Mouse (Mus musculus): ENCODE results near the gene Ggt5.

The Ggt5 gene

DNA sequence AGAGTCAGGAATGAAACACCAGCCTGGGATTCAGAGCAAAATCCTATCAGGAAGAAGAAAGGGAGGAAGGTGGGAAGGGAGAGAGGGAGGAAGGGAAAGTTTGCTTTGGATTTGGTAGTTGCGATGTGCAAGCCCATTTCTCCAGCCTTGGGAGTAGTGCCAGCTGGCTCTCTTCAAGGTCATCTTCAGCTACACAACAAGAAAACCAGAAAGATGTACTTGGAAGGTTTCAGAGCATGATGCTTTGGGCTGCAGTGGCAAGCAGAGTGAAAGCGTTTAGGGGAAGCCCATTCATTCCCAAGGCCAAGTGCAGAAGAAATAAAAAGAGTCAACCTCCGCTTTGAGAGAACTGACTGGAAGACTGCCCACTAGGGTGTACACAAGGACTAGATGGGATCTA, 38.4 kb downstream of the Ggt5 start:
- no peak for DNase-seq

DNA sequence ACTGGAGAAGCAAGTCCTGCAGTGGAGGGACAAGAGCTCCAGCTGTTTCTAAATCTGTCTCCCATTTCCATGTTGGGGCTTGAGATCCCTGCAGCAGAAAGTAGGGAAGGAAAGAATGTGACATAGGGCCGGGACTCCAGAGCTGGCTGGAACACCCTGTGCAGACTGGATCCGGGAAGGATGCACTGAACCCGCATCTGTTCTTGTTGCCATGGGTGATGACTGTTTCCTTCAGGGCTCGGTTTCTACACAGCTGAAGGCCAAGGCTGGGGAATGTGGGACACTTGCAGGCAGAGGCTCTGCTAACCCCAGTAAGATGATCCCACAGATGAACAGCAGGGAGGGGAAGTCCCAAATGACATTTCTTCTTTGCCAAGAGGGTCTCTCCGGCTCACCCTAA, 43.5 kb downstream of the Ggt5 start:
- DNase-seq: no peak

DNA sequence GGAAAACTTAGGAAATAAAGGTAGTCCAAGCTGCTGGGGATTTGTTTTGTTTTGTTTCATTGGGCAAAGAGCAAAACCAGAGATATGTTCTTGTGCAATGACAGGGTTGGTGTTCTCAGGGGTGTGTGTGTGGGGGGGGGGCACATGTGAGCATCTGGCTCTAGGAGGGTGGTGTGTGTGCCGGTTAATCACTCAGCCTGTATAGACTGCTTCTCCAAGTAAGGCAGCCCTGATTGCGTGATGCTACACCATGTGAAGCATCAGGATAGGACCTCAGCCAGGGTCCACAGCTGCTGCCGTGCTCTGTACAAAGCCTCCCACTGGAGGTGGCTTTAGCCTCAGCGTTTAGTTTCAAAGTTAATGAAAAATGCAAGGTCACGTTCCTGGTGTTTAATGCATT, 43.9 kb downstream of the Ggt5 start:
- no peak for DNase-seq

DNA sequence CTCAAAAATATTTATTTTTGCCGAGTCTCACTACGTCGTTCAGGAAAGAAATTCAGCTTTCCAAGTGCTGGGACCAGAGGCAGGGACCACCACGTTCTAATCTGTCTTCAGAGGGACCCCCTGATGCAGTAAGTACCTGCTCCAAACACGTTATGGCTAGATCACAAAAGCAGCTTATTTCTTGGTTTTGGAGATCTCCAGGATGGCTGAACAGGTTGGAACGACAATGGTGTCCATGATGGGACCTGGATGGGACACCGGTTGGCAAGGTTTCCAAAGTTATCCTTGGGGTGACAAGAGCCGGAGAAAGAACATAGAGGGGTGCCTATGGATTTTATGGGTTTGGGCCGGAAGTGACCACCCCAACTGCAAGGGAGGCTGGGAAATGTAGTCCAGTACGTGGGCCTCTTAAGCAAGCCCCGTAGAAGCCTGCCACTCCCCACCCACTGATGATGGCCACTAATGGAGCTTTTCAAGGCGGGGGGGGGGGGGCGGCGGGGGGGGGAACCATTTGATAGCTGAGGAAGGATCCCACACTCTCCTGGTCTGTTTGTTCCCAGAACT, 44.5 kb downstream of the Ggt5 start:
- DNase-seq: no peak

DNA sequence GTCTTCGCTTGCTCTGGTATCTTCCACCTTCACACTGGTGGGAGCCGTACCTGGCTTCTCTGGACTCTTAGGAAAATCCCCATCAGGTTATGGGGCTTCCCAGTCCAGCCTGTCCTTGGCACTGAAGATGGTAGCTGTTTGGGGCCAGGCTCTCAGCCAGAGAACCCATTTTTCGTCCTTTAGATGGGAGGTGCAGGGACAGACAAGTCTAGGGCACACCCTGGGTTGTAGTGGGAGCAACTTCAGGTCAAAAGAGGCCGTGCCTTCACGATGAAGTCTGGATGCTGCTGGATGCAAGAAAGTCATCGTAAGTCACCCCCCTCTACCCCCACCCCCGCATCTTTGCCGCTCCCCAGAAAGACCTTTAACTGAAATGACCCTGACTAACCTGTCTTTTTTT, 45.5 kb downstream of the Ggt5 start:
- DNase-seq: no peak

DNA sequence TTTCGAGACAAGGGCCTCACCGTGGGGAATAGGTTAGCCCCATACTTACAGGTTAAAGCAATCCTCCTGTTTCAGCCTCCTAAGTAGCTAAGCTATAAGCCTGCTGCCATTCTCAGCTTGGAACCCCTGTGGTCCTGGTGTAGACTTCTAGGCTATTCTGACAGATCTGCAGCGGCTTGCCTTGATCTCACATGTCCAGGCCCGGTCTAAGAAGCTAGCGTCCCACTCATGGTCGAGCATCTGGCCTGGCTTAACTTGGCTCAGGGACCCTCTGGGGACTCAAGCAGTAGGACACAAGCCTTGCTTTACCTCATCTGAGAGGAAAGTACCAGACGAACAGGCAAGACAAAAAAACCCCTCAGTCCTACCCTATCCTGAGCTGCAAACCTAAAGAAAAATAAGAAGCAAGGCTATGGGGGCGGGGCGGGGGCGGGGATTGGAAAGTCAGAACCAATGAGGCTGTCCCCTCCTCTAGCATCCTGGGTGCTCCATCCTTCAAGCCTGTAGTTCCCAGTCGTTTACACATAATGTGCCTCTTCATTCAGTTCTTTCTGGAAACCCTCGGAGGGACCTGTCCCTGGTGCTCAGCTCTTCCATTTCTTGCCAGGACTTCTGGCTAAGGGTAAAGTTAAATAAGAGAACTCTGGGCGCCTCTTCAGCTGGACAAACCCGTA, 46.0 kb downstream of the Ggt5 start:
- DNase-seq: no peak

DNA sequence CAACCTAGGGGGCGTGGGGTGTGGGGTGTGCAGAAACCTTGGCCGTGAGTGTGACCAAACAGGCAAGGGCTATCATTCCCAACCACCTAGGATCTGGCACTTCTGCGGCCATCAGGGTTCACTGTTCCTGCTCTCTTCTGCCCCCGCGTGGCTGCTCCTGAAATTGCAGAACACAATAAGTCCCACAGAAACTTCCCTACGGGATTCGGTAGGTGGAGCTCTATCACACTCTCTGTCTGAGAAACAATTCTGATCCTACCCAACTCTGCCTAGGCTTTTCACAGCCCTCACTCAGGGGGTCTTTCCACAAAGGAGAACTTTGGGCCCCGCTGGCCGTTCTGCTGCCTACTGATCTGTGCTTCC, 46.5 kb downstream of the Ggt5 start:
- peak; percentile 95 to 97 for DNase-seq

DNA sequence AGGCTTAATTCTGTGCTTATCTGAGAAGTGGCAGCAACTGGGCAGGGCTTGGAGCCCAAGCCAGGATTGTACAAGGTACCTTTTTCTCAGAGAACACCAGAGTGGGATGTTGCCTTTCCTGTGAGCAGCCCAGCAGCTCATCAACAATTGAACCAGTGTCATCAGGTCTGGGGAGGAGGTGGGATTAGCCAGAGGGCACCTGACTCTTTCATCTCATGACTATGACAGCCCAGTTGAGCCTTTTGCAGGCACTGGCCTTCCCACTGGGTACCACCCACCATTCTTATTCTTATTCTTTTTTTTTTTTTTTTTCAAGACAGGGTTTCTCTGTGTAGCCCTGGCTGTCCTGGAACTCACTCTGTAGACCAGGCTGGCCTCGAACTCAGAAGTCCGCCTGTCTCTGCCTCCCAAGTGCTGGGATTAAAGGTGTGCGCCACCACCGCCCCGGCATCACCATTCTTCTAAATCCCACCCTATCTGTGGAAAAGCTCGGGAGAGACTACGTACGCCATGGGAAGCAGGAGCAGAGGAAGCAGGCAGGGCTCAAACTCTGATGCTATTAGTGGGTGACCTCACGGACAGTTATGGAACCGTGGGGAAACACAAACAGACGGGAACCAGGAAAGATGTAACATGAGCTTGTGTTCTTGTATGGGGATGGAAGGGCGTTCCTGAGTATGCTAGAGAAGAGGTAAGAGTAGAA, 47.1 kb downstream of the Ggt5 start:
- no peak for DNase-seq

DNA sequence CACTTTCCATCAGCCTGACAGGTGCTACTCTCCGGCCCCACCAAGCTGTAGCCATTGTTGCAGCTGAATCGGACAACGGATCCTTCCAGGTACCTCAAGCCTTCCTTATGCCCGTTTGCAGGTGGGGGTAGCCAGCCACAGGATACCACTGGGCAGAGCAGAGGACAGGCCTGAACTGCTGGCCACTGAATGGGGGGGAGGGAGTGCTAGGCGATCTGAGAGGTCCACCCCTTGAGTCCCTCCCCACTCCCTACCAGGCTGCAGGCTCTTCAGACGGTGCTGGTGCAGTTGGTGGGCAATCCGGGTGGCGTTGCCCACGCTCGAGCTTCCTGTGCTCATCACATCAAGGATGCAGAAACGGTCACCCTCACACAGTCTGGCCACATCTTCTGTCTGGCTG, 48.6 kb downstream of the Ggt5 start:
- no peak for DNase-seq

DNA sequence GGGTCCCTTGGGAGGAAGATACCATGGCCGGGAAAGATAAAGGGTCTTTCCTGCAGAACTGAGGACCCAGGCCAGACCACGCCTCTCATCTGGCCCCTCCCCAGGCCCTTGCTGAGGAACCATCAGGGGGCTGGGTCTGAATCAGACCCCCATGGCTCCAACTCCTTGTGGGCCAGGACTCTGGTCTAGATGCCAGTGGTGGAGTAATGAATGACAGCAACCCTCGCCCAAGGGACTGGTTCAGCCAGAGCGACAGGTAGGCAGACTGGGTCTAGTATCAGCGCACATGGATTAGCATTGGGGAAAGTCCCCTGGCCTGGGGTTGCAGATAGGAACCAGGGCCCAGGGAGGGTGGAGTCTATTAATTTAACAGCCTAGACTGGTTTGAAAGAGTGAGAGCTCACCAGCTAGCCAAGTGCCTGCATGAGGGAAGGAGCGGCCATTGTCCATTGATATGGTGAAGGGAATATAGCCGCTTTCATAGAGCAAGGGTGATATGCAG, 52.6 kb downstream of the Ggt5 start:
- peak; percentile 17 to 20 for DNase-seq

DNA sequence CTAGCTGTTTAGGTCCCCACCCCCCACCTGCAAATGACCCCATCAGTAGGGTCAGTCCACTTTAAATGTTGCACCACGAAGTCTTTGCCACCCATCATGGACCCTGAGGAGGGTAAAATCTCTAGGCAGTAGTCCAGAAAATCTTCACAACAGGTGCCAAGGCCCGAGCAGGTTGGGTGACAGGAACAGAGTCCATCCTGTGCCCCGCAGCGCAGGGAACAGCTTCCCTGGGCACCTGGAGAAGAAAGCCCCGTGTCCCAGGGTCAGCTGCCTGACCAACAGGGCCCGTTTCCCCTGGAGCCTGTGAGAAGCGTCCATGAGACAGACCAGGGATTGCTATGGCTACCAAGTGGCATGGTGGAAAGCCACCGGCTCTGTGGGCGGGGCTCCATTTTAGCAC, 53.3 kb downstream of the Ggt5 start:
- peak; percentile 27 for DNase-seq

DNA sequence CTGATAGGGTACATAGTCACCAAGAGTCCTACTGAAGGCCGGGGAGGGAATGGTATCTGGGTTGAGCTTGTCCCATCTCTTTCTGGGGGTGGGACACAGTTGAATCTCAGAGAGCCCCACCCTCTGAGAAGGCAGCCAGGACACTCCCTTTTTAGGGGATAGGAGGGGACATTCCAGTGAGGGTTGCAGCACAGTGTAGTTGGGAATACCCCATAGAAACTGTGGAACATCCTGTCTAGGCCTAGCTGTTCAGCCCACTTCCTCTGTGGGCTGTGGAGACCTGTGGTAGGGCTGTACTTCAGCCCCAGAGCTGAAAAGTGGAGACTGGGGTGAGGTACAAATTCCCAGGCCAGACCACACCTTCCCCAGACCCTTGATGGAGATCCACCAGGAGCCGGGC, 53.8 kb downstream of the Ggt5 start:
- DNase-seq: no peak

DNA sequence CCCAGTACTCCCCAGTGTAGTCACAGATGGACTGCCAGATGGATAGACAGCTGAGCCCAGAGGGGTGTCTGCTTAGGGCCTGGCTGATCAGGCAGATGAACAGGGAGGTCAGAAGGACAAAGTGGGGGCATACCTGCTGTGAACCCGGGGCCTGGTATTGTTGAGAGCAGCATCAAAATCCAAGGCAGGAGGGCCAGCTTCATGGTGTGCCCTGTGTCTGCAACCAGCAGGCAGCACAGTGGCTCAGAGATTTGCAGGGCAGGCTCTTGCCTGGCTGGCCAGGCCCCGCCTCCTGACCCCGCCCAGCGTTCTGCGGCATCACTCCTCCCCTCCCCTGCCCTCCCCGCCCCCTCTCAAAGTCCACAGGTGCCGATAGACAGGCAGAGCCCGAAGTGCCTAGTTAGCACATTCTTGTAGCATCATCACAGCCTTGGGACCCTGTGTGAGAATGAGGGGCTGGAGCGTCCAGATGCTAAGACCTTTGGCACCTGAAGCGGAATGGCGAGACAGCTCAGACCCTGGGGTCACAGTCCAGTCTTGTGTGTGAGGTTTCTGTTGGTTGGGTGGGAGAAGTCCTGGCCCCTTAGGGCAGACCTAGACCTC, 54.7 kb downstream of the Ggt5 start, which contains the start of gene Susd2:
Susd2 (minus strand) TSS at position 268 of the 603 bp plus-strand sequence.
- peak; percentile 92 to 93 for DNase-seq

DNA sequence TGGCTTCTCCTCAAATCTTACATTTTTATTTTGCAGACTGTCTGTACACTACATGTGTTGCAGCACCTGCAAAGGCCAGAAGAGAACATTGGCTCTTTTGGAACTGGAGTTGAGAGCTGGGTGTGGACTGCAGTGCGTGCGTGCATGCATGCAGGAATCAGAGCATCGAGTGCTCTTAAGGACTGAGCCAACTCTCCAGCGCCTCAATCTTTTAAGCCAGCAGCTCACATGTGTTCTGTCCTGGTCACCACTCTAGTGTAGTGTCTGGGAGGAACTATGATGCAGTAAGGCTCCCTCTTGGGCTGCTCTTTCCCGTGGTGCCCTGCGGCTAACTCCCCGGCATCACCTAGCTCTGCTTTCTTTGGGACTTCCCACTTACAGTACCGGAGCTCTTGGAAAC, 56.5 kb downstream of the Ggt5 start:
- peak; percentile 10 to 20 for DNase-seq

DNA sequence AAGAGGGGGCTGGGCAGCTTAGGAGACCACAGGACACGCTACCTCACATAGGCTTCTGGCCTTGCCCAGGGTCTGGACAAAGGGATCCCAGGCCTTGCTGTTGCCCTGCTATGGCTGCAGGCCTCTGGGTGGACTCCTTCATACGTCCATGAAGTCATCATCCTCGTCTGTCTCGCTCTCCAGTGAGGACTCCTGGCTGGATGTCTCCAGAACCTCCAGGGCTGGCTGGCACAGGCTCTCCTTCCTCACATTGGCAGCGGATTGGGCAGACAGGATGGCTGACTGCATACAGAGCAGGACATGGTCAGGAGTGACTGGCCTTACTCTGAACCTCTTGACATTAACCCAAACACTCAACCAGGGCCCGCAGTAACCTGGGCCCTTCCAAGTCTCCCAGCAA, 57.3 kb downstream of the Ggt5 start:
- DNase-seq: peak; percentile 54 to 65

DNA sequence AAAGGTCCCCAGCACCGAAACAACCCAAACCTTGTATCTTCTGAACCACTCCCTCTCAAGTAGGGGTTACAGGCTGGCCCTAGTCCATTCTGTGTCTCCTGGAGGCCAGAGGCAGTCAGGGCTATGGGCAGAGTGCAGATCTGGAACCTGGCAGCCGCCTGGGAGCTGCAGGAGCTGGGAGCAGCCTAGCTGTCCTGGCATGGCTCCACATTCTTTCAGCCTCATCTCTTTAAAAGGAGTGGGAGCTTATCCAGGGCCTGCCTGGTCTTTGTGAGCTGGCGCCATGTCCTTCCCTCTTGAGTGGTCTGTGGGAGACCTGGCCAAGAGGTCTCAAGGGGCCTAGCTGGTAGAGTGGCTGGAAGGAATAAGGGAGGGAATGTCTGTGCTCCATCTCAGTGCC, 58.2 kb downstream of the Ggt5 start:
- peak; percentile 69 to 77 for DNase-seq

DNA sequence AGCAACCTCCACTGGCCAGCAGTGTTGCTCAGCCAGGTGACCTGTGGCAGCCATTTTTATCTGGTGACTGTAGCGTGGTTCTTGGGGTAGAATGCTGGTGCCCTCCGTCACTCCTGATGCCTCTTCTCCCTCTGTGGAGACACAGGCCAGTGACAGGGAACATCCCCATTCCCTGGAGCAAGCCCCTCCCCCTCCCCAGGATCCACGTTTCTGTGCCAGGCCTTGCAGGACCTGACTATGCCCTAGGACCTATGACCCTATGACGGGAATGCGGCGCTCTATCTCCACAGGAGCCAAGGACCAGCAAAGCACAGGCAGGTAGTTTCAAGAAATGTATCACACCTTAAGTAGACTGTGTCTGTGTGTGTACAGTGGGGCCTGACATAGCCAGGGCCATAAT, 59.0 kb downstream of the Ggt5 start:
- DNase-seq: peak in 1 of 2 experiments; percentile 26

DNA sequence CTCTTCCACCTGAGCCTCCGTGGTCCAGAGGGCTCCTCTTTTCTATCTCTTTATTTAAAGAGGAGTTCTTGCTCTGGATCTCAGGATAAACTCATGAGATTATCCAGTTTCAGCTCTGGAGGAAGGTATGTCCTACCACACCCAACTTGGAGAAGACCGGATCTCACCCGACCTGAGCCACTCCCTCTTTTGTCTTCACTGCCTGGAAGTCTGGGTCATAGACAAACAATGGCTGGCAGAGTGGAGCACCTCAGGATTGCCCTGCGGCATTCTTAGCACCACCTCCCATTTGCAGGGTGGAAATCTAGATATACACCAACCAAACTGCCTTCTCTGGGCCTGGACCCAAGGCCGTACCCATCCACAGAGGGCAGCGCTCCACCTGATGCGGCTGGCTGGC, 59.9 kb downstream of the Ggt5 start:
- peak in 1 of 2 experiments; percentile 13 for DNase-seq

DNA sequence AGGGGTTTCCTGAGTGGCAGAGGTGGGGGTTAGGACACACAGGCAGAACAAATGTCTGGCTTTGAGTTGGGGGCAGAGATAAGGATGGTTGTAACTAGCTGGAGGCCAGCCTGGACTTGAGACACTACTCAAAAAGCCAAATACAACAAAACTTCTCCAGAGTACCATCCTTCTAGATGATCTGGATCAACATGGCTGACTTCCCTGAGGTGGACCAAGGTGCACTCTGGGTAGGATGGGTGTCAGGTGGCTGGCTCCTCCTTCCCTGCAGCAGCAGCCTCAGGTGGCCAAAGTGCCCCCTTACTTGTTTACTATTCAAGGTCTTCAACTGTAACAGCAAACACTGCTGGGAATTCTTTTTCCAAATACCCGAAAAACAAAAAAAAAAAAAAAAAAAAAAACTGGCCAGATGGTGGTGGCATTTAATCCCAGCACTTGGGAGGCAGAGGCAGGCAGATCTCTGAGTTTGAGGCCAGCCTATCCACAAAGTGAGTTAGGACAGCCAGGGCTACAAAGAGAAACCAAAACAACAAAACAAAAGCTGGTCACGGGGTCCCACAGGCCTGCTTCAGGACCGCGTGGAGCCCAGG, 60.4 kb downstream of the Ggt5 start:
- no peak for DNase-seq

DNA sequence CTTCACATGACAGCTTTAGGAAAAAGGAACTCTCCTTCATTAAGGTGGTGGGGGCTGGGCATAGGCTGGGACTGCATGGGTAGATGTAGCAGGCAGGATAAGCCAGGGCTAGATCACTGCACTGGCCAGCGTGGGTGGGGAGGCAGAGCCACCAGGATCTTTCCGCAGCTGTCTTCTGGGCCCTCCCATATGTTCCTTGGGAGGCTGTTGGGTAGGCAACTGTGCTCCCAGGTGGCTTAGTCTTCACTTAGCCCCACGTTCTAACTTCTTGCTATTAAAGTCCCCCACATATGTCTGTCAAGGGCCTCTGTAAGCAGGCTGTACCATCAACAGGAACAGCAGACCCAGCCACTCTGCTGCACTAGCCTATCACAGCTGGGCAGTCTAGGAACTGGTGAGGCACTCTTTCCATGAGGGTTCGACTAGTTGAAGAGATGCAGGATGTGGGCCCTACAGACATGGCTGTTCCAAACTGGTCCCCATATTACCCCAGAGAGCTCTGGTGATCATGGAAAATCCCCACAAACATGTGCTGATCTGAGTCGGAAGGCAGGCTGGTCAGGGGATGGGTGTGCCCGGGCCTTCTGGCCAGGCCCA, 61.3 kb downstream of the Ggt5 start:
- DNase-seq: no peak

DNA sequence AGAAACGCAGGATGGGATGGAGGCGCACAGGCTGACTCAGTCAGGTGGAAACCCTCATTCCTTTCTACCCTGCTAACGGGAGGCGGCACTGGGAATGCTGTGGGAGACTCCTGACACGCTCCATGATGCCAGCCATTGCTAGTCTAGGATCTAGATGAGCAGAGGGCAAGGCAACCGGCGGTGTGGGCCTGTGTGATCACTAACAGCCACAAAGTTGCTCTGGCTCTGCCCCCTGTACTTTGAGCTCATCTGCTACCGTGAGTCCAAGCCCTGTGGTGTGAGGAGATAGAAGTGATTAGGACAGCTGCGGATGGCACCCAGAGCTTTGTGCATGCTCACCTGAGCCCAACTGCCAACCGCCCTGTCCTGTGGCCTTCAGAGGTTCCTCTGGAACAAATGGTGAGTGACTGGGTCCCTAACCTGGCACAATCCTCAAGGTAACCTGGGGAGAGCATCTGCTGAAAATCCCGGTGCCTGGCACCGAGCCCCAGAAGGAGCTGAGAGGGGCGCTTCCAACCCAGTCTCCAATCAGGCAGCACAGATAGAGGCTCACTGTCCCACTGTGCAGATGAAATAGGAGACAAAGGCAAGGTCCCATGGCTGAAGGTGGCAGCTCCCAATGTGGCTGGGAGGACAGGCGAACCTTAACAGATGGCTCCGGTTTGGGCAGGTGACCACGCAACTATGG, 62.4 kb downstream of the Ggt5 start:
- peak; percentile 54 to 57 for DNase-seq

DNA sequence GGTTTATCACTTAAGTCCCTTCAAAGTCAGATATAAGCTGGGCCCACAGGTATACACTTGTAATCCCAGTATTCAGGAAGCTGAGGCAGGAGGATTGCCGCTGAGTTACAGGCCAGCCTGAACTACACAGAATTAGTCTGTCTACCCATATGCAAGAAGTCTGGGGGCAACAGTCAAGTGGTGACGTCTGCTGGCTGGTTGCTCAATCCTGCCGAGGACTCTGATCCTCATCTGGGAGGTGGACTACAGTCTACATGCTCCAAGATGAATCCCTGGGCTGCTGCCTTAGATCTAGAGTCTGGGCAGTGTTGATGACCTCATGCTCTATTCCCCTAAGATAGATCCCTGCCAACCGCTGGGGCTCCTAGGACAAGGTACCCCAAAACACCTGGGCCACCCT, 64.9 kb downstream of the Ggt5 start:
- DNase-seq: no peak
